Mouse (Mus musculus): Measurements from ENCODE around the gene Gtpbp1. TPM values are rescaled to one million over a fixed set of nuclear protein-coding genes. Genes with fewer than 3 reads are reported as not detected.
A peak's percentile ranks its signal among the peaks of the same experiment; 100 is the strongest.

Gene Gtpbp1
- polyA plus RNA-seq, 1 experiment = not detected

DNA sequence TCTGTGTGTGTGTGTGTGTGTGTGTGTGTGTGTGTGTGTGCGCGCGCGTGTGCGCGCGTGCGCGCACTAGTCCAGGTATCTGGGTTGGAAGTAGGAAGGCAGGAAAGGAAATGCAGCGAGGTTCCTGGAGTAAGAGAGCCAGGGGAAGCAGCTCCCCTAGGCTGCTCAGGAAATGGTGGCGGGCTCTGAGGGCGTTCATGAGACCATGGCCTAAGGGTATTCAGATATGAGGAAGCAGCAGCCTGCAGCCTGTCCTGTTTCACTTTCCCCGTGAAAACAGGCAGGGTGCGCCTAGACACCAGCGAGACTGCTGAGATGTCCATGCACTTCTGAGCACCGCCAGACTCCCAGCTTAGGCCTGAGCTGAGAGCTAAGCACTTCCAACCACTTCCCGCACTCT is 61.1 kb downstream of the Gtpbp1 start:
- no peak overlapping the region for H3K27ac ChIP-seq (ENCODE audit: insufficient read depth, low read depth, low read length)
- WGBS = 85% methylated on average over 17 of the region's 17 CpGs
- TF ChIP-seq POLR2A (IDR thresholded peaks at IDR 0.05; ENCODE audit: insufficient read depth, low read depth, low read length) (no peak), CTCF (IDR thresholded peaks at IDR 0.05; ENCODE audit: insufficient read depth, low read depth, low read length) (no peak)

DNA sequence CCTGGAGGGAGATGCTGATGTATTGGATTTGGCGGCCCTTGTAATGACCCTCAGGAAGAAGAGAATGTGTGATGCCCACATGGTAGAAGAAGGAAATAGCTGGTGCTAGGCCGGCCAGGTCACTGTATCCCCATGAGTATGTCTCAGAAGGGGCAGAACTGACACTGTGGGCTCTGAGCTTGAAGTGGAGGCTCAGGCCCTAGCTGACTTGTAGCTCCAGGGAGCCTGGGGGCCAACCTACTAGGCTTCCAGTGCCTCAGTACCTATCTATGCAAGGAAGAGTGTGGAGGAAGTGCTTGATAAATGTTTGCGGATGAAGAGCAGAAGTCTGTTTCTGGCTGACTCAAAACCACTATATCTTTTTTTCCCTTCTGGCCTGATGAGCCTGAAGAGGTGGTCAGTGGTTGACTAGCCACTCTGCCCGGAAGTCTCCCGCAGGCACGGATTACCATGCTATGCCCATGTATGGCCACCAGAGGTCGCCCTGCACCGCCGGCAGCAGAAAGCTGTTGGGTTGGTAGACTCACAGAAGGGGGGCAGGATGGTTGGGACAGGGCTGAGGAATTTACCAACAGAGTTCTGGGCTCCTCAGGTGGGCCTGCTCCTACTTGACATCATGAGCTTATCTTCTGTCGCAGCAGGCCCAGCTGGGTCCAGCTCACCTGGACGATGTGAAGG is 62.2 kb downstream of the Gtpbp1 start:
- WGBS = 24% methylated on average over 11 of the region's 11 CpGs
- Histone ChIP-seq H3K4me3 (ENCODE audit: insufficient read depth, low read depth, low read length) (no peak overlapping the region), H3K4me1 (ENCODE audit: control insufficient read depth, insufficient read depth, low read length) (peaks cover 21% of the 10 kb centered on the region), H3K27ac (ENCODE audit: insufficient read depth, low read depth, low read length) (no peak overlapping the region)
- TF ChIP-seq CTCF (IDR thresholded peaks at IDR 0.05; ENCODE audit: insufficient read depth, low read depth, low read length) = peak; percentile 95
- no peak for TF ChIP-seq POLR2A (IDR thresholded peaks at IDR 0.05; ENCODE audit: insufficient read depth, low read depth, low read length)

More for the DNA sequence above, 61.1 kb downstream of the Gtpbp1 start:
- H3K4me3 ChIP-seq (ENCODE audit: insufficient read depth, low read depth, low read length) = no peak overlapping the region
- H3K4me1 ChIP-seq (ENCODE audit: control insufficient read depth, insufficient read depth, low read length) = peaks cover 15% of the 10 kb centered on the region

DNA sequence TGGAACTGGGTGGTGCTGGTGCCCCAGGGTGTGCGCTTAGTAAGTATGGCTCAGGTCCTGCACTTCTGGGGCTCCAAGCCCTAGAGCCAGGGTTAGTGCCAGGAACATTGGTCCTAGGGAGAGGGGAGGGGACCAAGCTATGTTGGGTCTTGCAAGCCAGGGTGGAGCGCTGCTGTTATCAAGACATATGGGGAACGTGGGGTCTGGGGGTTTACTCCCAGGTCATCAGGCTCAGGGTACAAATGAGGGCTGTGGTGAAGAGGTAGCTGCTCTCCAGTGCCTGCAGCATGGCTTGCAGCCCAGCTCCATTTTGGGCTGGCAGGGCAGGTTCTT is 62.7 kb downstream of the Gtpbp1 start:
- 93% methylated on average over 3 of the region's 3 CpGs for WGBS
- no peak overlapping the region for H3K27ac ChIP-seq (ENCODE audit: insufficient read depth, low read depth, low read length)

DNA sequence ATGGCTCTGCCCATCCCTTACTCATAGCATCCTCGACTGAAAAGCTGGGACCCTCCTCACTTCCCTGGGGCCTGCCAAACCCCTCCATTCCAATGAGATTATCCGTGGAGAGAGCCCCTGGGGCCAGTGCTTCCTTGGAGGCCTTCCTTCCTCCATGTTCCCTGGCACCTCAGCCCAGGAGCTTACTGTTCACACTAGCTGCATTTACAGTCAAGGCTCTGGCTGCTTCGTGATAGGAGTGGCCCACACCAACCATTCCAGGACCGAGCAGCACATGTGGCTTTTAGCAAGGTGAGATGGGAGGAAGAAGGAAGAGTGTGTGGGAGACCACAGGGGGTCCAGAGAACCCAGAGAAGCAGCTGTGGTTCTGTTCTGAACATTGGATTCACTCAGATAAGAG is 63.2 kb downstream of the Gtpbp1 start:
- TF ChIP-seq CTCF (IDR thresholded peaks at IDR 0.05; ENCODE audit: insufficient read depth, low read depth, low read length) (no peak), POLR2A (IDR thresholded peaks at IDR 0.05; ENCODE audit: insufficient read depth, low read depth, low read length) (no peak)
- Histone ChIP-seq H3K27ac (ENCODE audit: insufficient read depth, low read depth, low read length) (no peak overlapping the region), H3K4me1 (ENCODE audit: control insufficient read depth, insufficient read depth, low read length) (peaks cover 24% of the 10 kb centered on the region), H3K4me3 (ENCODE audit: insufficient read depth, low read depth, low read length) (no peak overlapping the region)
- 65% methylated on average over 4 of the region's 4 CpGs for whole genome bisulfite sequencing

More for the DNA sequence above, 62.7 kb downstream of the Gtpbp1 start:
- H3K4me1 ChIP-seq (ENCODE audit: control insufficient read depth, insufficient read depth, low read length) = peaks cover 23% of the 10 kb centered on the region
- no peak overlapping the region for H3K4me3 ChIP-seq (ENCODE audit: insufficient read depth, low read depth, low read length)
- TF ChIP-seq CTCF (IDR thresholded peaks at IDR 0.05; ENCODE audit: insufficient read depth, low read depth, low read length) = no peak
- no peak for TF ChIP-seq POLR2A (IDR thresholded peaks at IDR 0.05; ENCODE audit: insufficient read depth, low read depth, low read length)

- peaks cover 27% of the 10 kb centered on the region for H3K4me1 ChIP-seq (ENCODE audit: control insufficient read depth, insufficient read depth, low read length)
- WGBS = 87% methylated on average over 4 of the region's 4 CpGs
- TF ChIP-seq POLR2A (IDR thresholded peaks at IDR 0.05; ENCODE audit: insufficient read depth, low read depth, low read length) = no peak
- no peak overlapping the region for H3K4me3 ChIP-seq (ENCODE audit: insufficient read depth, low read depth, low read length)
- no peak overlapping the region for H3K27ac ChIP-seq (ENCODE audit: insufficient read depth, low read depth, low read length)
These were observed 64.5 kb downstream of the Gtpbp1 start for GRCm38 (mm10) chr15:79755176-79755575.

- peaks cover 35% of the 10 kb centered on the region for H3K4me1 ChIP-seq (ENCODE audit: control insufficient read depth, insufficient read depth, low read length)
- peak overlapping the region; percentile 11; the same call in 1 of the 2 replicates for H3K27ac ChIP-seq (ENCODE audit: insufficient read depth, low read depth, low read length)
- TF ChIP-seq CTCF (IDR thresholded peaks at IDR 0.05; ENCODE audit: insufficient read depth, low read depth, low read length) = no peak
- TF ChIP-seq POLR2A (IDR thresholded peaks at IDR 0.05; ENCODE audit: insufficient read depth, low read depth, low read length) = no peak
- no peak overlapping the region for H3K4me3 ChIP-seq (ENCODE audit: insufficient read depth, low read depth, low read length)
- WGBS = 64% methylated on average over 8 of the region's 8 CpGs
These were observed 65.5 kb downstream of the Gtpbp1 start for GRCm38 (mm10) chr15:79755977-79756625.

- Histone ChIP-seq H3K4me3 (ENCODE audit: insufficient read depth, low read depth, low read length) (no peak overlapping the region), H3K27ac (ENCODE audit: insufficient read depth, low read depth, low read length) (no peak overlapping the region), H3K4me1 (ENCODE audit: control insufficient read depth, insufficient read depth, low read length) (peaks cover 44% of the 10 kb centered on the region)
- WGBS = 93% methylated on average over 3 of the region's 3 CpGs
- no peak for TF ChIP-seq CTCF (IDR thresholded peaks at IDR 0.05; ENCODE audit: insufficient read depth, low read depth, low read length)
- TF ChIP-seq POLR2A (IDR thresholded peaks at IDR 0.05; ENCODE audit: insufficient read depth, low read depth, low read length) = no peak
These were observed 66.5 kb downstream of the Gtpbp1 start for GRCm38 (mm10) chr15:79757118-79757517.

DNA sequence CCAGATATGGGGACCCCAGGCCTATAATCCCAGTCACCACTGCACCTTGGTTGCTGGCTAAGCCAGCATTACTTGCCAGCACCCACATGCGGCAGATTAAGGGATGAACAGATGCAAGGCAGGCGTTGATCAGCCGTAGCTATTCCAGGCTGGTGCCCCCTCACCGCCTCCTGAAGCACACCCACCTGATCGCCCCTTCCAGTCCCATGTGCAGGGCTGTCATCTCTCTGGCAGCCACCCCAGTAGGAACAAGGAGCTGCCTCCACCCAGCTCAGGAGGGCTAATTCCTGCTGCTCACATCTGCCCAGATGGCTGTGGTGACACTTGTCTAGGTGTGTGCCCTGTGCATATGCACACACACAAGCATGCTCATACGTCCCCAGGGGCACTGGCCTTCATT is 70.3 kb downstream of the Gtpbp1 start:
- 58% methylated on average over 6 of the region's 6 CpGs for WGBS
- Histone ChIP-seq H3K4me3 (ENCODE audit: insufficient read depth, low read depth, low read length) (no peak overlapping the region), H3K27ac (ENCODE audit: insufficient read depth, low read depth, low read length) (no peak overlapping the region), H3K4me1 (ENCODE audit: control insufficient read depth, insufficient read depth, low read length) (peaks cover 73% of the 10 kb centered on the region)
- TF ChIP-seq POLR2A (IDR thresholded peaks at IDR 0.05; ENCODE audit: insufficient read depth, low read depth, low read length) (no peak), CTCF (IDR thresholded peaks at IDR 0.05; ENCODE audit: insufficient read depth, low read depth, low read length) (no peak)

GRCm38 (mm10) chr15:79763001-79763400 is 72.4 kb downstream of the Gtpbp1 start:
- no peak for TF ChIP-seq CTCF (IDR thresholded peaks at IDR 0.05; ENCODE audit: insufficient read depth, low read depth, low read length)
- TF ChIP-seq POLR2A (IDR thresholded peaks at IDR 0.05; ENCODE audit: insufficient read depth, low read depth, low read length) = no peak
- Histone ChIP-seq H3K4me3 (ENCODE audit: insufficient read depth, low read depth, low read length) (no peak overlapping the region), H3K27ac (ENCODE audit: insufficient read depth, low read depth, low read length) (no peak overlapping the region), H3K4me1 (ENCODE audit: control insufficient read depth, insufficient read depth, low read length) (peaks cover 77% of the 10 kb centered on the region)
- 89% methylated on average over 9 of the region's 9 CpGs for WGBS
